Mouse (Mus musculus): ENCODE data around the gene Dnah2.

DNA sequence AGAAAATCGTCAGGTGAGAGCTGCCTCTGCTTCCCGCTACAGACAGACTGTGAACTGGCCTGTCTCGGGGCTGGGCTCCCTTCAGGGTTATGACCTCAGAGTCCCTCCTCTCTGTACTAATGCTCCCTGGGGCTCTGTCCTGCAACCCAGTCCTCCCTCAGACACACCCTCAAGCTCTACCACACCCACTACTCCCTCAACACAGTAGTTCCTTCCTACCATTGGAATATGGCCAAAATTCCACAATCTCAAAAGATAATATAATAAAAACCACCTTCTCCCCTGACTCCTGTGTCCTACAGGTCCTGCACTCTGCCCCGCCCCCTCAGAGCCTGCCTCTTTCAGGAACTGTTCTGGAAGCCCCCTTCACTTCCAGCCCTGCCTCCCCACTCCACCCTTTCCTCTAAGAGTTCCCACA is 45.0 kb downstream of the Dnah2 start:
- no peak for TF ChIP-seq CTCF (IDR thresholded peaks at IDR 0.05; ENCODE audit: low read depth, low read length)
- TF ChIP-seq POLR2A (IDR thresholded peaks at IDR 0.05; ENCODE audit: insufficient read depth, low read length): no peak

Data from ES-Bruce4 (cell line).